Mouse (Mus musculus) brain, embryonic 14.5 days (tissue): ENCODE results near the gene Fcgrt. TPM values are rescaled to one million over a fixed set of nuclear protein-coding genes. Genes with fewer than 3 reads are reported as not detected.

Experiments used
- DNase-seq: peaks from one replicate; pipeline ENCODE4 v3.0.0-alpha.2; 2011; ENCODE audit warnings: low read depth
- CTCF ChIP-seq: fragments of 200-500 bp; IDR thresholded peaks from 2 replicates; pipeline ENCODE4 v1.5.1; 2012; ENCODE audit warnings: inconsistent platforms, mild to moderate bottlenecking, moderate library complexity, borderline replicate concordance; ENCODE audit not compliant: insufficient read depth, insufficient read length; ENCODE audit errors: extremely low read depth
- POLR2A ChIP-seq: fragments of 200-500 bp; IDR thresholded peaks from 2 replicates; pipeline ENCODE4 v1.6.1; 2012; ENCODE audit warnings: mild to moderate bottlenecking, inconsistent platforms, borderline replicate concordance; ENCODE audit not compliant: poor library complexity, insufficient read depth, insufficient read length, severe bottlenecking; ENCODE audit errors: extremely low read depth
- polyA plus RNA-seq: library from polyadenylated mRNA; depleted of rRNA; stranded (reverse); fragments of >200 nt; gene quantifications from 2 replicates; pipeline ENCODE4 v1.2.3, GENCODE M21; 2012; rRNA removed

Fcgrt gene
- polyA plus RNA-seq, 1 experiment = 17.3 TPM

GRCm38 (mm10) chr7:45043307-45043706 is 60.3 kb downstream of the Fcgrt start:
- DNase-seq = no peak
- no peak for TF ChIP-seq POLR2A
- TF ChIP-seq CTCF = no peak

Other genes starting within 250 kb of the Fcgrt start
- 33.1 and 42.3 TPM in 2 replicates for gene Pnkp, start 246.7 kb downstream of the Fcgrt start, polyA plus RNA-seq
- 927 and 1,026 TPM in 2 replicates for gene Ptov1, start 234.1 kb downstream of the Fcgrt start, polyA plus RNA-seq
- gene Med25, start 211.1 kb downstream of the Fcgrt start, polyA plus RNA-seq = 205 and 206 TPM in 2 replicates
- gene Fuz, start 207.8 kb downstream of the Fcgrt start, polyA plus RNA-seq = 29.7 and 47.4 TPM in 2 replicates
- 165 and 185 TPM in 2 replicates for gene Ap2a1, start 174.4 kb downstream of the Fcgrt start, polyA plus RNA-seq
- gene Tsks, start 160.6 kb downstream of the Fcgrt start, polyA plus RNA-seq = 0.04 and 0.05 TPM in 2 replicates
- 102 and 135 TPM in 2 replicates for gene Cpt1c, start 129.0 kb downstream of the Fcgrt start, polyA plus RNA-seq
- gene Prmt1, start 117.3 kb downstream of the Fcgrt start, polyA plus RNA-seq = 824 and 992 TPM in 2 replicates
- 84.4 and 130 TPM in 2 replicates for gene Irf3, start 106.2 kb downstream of the Fcgrt start, polyA plus RNA-seq
- 20.5 and 33.9 TPM in 2 replicates for gene Bcl2l12, start 105.1 kb downstream of the Fcgrt start, polyA plus RNA-seq
- 125 and 147 TPM in 2 replicates for gene Scaf1, start 87.5 kb downstream of the Fcgrt start, polyA plus RNA-seq
- 18.2 and 20.7 TPM in 2 replicates for gene Rras, start 85.9 kb downstream of the Fcgrt start, polyA plus RNA-seq
- 10.5 and 39.1 TPM in 2 replicates for gene Prr12, start 51.0 kb downstream of the Fcgrt start, polyA plus RNA-seq
- 81.9 and 84.1 TPM in 2 replicates for gene Nosip, start 41.4 kb downstream of the Fcgrt start, polyA plus RNA-seq
- 25.0 and 30.6 TPM in 2 replicates for gene Prrg2, start 41.2 kb downstream of the Fcgrt start, polyA plus RNA-seq
- gene Rcn3, start 11.6 kb downstream of the Fcgrt start, polyA plus RNA-seq = 68.2 and 101 TPM in 2 replicates
- 421 and 634 TPM in 2 replicates for gene Rps11, start 20.6 kb upstream of the Fcgrt start, polyA plus RNA-seq
- 2,550 and 2,843 TPM in 2 replicates for gene Rpl13a, start 24.9 kb upstream of the Fcgrt start, polyA plus RNA-seq
- 0.30 and 0.31 TPM in 2 replicates for gene Gm45713, start 32.4 kb upstream of the Fcgrt start, polyA plus RNA-seq
- 6.2 and 9.0 TPM in 2 replicates for gene Flt3l, start 32.6 kb upstream of the Fcgrt start, polyA plus RNA-seq
- 130 and 151 TPM in 2 replicates for gene Pih1d1, start 50.5 kb upstream of the Fcgrt start, polyA plus RNA-seq
- 26.4 and 34.2 TPM in 2 replicates for gene Aldh16a1, start 50.7 kb upstream of the Fcgrt start, polyA plus RNA-seq
- gene Slc17a7, start 60.1 kb upstream of the Fcgrt start, polyA plus RNA-seq = 6.7 and 25.8 TPM in 2 replicates
- 0.04 and 0.12 TPM in 2 replicates for gene Gfy, start 75.7 kb upstream of the Fcgrt start, polyA plus RNA-seq
- 0.25 and 0.30 TPM in 2 replicates for gene Pth2, start 77.1 kb upstream of the Fcgrt start, polyA plus RNA-seq
- 0.70 and 1.1 TPM in 2 replicates for gene Ccdc155, start 101.0 kb upstream of the Fcgrt start, polyA plus RNA-seq
- 1.4 and 2.1 TPM in 2 replicates for gene Dkkl1, start 108.3 kb upstream of the Fcgrt start, polyA plus RNA-seq
- 184 and 312 TPM in 2 replicates for gene Tead2, start 111.9 kb upstream of the Fcgrt start, polyA plus RNA-seq
- gene Cd37, start 135.3 kb upstream of the Fcgrt start, polyA plus RNA-seq = 1.4 and 1.5 TPM in 2 replicates
- 0.70 and 0.86 TPM in 2 replicates for gene Slc6a16, start 137.2 kb upstream of the Fcgrt start, polyA plus RNA-seq
- gene Slc6a21, start 173.7 kb upstream of the Fcgrt start, polyA plus RNA-seq = 0.11 TPM in 1 of 2 replicates, not detected in the other
- 19.0 and 20.3 TPM in 2 replicates for gene Trpm4, start 229.9 kb upstream of the Fcgrt start, polyA plus RNA-seq
- 0.48 and 1.3 TPM in 2 replicates for gene Hrc, start 231.4 kb upstream of the Fcgrt start, polyA plus RNA-seq